ENCODE assay signal across 11 mouse cellular contexts in genomic region chr2:128755149-128755691, GRCm38 (mm10).
"Had no signal": no experiment of that assay in that cellular context is flagged by ENCODE, and none has a peak within 500 bp of the region (broad histone marks: within the 10 kb centered on the region; RNA-seq: fewer than 3 reads in every experiment).

No protein-coding gene starts in this region.

- H3K4me2 ChIP-seq: liver, embryonic 11.5 days; liver, embryonic 15.5 days; midbrain, embryonic 13.5 days; neural tube, embryonic 15.5 days had no signal

- H3K4me1 ChIP-seq: liver, embryonic 15.5 days had no signal

- H3K36me3 ChIP-seq: midbrain, embryonic 13.5 days; neural tube, embryonic 15.5 days had no signal

- ATAC-seq: lung, postnatal 0 days; midbrain, embryonic 13.5 days had no signal

- H3K27ac ChIP-seq: liver, embryonic 15.5 days; midbrain, embryonic 13.5 days; neural tube, embryonic 15.5 days had no signal

- H3K27me3 ChIP-seq: liver, embryonic 15.5 days; midbrain, embryonic 13.5 days; neural tube, embryonic 15.5 days had no signal

- DNase-seq: left cerebral cortex, postnatal 4 days; lung, adult 2 months; lung, postnatal 36 days; right cerebral cortex, adult 18-20 months; right cerebral cortex, postnatal 25 days; thymus, postnatal 36 days had no signal

- H3K4me3 ChIP-seq: liver, embryonic 15.5 days; midbrain, embryonic 13.5 days; neural tube, embryonic 15.5 days had no signal
